In genomic region chr13:62932452-62932851, GRCm38 (mm10) we compare ENCODE assay signal across 27 mouse cellular contexts. TPM values are rescaled to one million over a fixed set of nuclear protein-coding genes. Genes with fewer than 3 reads are reported as not detected.
DNase-seq lines count a peak whose midpoint lies in the region; ATAC-seq and TF ChIP-seq lines count a peak whose summit lies in the region.
"Had no signal": no experiment of that assay in that cellular context is flagged by ENCODE, and none has a peak within 500 bp of the region (broad histone marks: within the 10 kb centered on the region; RNA-seq: fewer than 3 reads in every experiment).

No protein-coding gene starts in this region.

- no peak overlapping the region for H3K9ac ChIP-seq in hindbrain, embryonic 12.5 days
- H3K9ac ChIP-seq in hindbrain, embryonic 14.5 days, result no peak overlapping the region
- H3K9ac ChIP-seq: embryonic facial prominence, embryonic 13.5 days; embryonic facial prominence, embryonic 15.5 days; forebrain, embryonic 12.5 days had no signal

- no peak overlapping the region for H3K4me2 ChIP-seq in hindbrain, embryonic 12.5 days (replicated peaks)
- no peak overlapping the region for H3K4me2 ChIP-seq in hindbrain, embryonic 14.5 days (replicated peaks)
- H3K4me2 ChIP-seq: embryonic facial prominence, embryonic 13.5 days; embryonic facial prominence, embryonic 15.5 days; forebrain, embryonic 12.5 days had no signal

- no peak for TF ChIP-seq POLR2A in brain, embryonic 14.5 days (IDR thresholded peaks at IDR 0.05; ENCODE audit: borderline replicate concordance, extremely low read depth, insufficient read depth, insufficient read length, poor library complexity, severe bottlenecking)

- H3K4me1 ChIP-seq in hindbrain, embryonic 12.5 days, result no peaks in the 10 kb centered on the region
- H3K4me1 ChIP-seq in hindbrain, embryonic 14.5 days (replicated peaks; ENCODE audit: control insufficient read depth, insufficient read depth, low read length), result no peaks in the 10 kb centered on the region
- H3K4me1 ChIP-seq: embryonic facial prominence, embryonic 13.5 days; embryonic facial prominence, embryonic 15.5 days; forebrain, embryonic 12.5 days had no signal

- no peak for TF ChIP-seq CTCF in brain, embryonic 14.5 days (IDR thresholded peaks at IDR 0.05; ENCODE audit: borderline replicate concordance, extremely low read depth, insufficient read depth, insufficient read length)

- WGBS in hindbrain, embryonic 12.5 days, result 55% methylated on average over 4 of the region's 4 CpGs
- WGBS in hindbrain, embryonic 14.5 days, result 50% methylated on average over 4 of the region's 4 CpGs

- no peak for DNase-seq in hindbrain, embryonic 14.5 days (ENCODE audit: low spot score)
- peak; percentile 23 for DNase-seq in MN1 (ENCODE audit: low spot score)
- DNase-seq in brain, embryonic 14.5 days (ENCODE audit: low read depth), result peak; percentile 29
- peak; percentile 43 for DNase-seq in retina, postnatal 1 day
- no peak for DNase-seq in lung, adult 18-20 months
- DNase-seq in urinary bladder, adult 18-20 months (ENCODE audit: low spot score in 2 of 2), result no peak
- DNase-seq: adrenal gland, adult 8-10 months; adrenal gland, postnatal 14 days; adrenal gland, postnatal 36 days; cerebellum, adult 11 months; cerebellum, adult 18-20 months; cerebellum, adult 8-10 months; cerebellum, adult 9-11 months; cerebellum, postnatal 14 days; cerebellum, postnatal 36 days; embryo, embryonic 11 days had no signal

- no peaks in the 10 kb centered on the region for H3K9me3 ChIP-seq in hindbrain, embryonic 12.5 days (replicated peaks)
- no peaks in the 10 kb centered on the region for H3K9me3 ChIP-seq in hindbrain, embryonic 14.5 days (ENCODE audit: control insufficient read depth, low read length)
- H3K9me3 ChIP-seq: embryonic facial prominence, embryonic 13.5 days; embryonic facial prominence, embryonic 15.5 days; forebrain, embryonic 10.5 days; forebrain, embryonic 12.5 days had no signal

- H3K27ac ChIP-seq in hindbrain, embryonic 12.5 days, result no peak overlapping the region
- no peak overlapping the region for H3K27ac ChIP-seq in hindbrain, embryonic 14.5 days
- H3K27ac ChIP-seq: embryonic facial prominence, embryonic 13.5 days; embryonic facial prominence, embryonic 15.5 days; forebrain, embryonic 10.5 days; forebrain, embryonic 12.5 days had no signal

- H3K36me3 ChIP-seq in hindbrain, embryonic 12.5 days, result no peaks in the 10 kb centered on the region
- H3K36me3 ChIP-seq in hindbrain, embryonic 14.5 days (replicated peaks; ENCODE audit: control insufficient read depth, insufficient read depth), result no peaks in the 10 kb centered on the region
- H3K36me3 ChIP-seq: embryonic facial prominence, embryonic 13.5 days; embryonic facial prominence, embryonic 15.5 days; forebrain, embryonic 10.5 days; forebrain, embryonic 12.5 days had no signal

- no peak overlapping the region for H3K4me3 ChIP-seq in hindbrain, embryonic 12.5 days
- no peak overlapping the region for H3K4me3 ChIP-seq in hindbrain, embryonic 14.5 days (replicated peaks; ENCODE audit: low read length)
- H3K4me3 ChIP-seq: embryonic facial prominence, embryonic 13.5 days; embryonic facial prominence, embryonic 15.5 days; erythroblast, embryonic 14.5 days; forebrain, embryonic 10.5 days; forebrain, embryonic 12.5 days had no signal

- peak; percentile 60; the same call in 1 of the 2 replicates for ATAC-seq in hindbrain, embryonic 12.5 days (ENCODE audit: low FRiP score)
- no peak for ATAC-seq in hindbrain, embryonic 14.5 days (ENCODE audit: low FRiP score)
- ATAC-seq: activated CD4-positive, CD25-positive, alpha-beta regulatory T cell, adult 4 months; forebrain, embryonic 14.5 days; forebrain, embryonic 16.5 days; Patski had no signal

- no peaks in the 10 kb centered on the region for H3K27me3 ChIP-seq in hindbrain, embryonic 12.5 days
- H3K27me3 ChIP-seq in hindbrain, embryonic 14.5 days (ENCODE audit: control insufficient read depth, insufficient read depth, low read length), result no peaks in the 10 kb centered on the region
- H3K27me3 ChIP-seq: embryonic facial prominence, embryonic 13.5 days; embryonic facial prominence, embryonic 15.5 days; forebrain, embryonic 12.5 days; Patski had no signal

RNA-seq across cellular contexts. Expression of gene 2010111I01Rik, which starts 32.2 kb away (rescaled TPM):
- 47.6 and 68.4 TPM in 2 replicates for polyA plus RNA-seq in hindbrain, embryonic 12.5 days (2016; fragmentation: Nextera tagmentation; extraction: Ambion mirVana)
- polyA plus RNA-seq in hindbrain, embryonic 14.5 days (2014; fragmentation: Nextera tagmentation; extraction: Ambion mirVana), result 29.6 and 32.6 TPM in 2 replicates
- polyA plus RNA-seq in brain, embryonic 14.5 days (2012; rRNA removed), result 27.2 and 34.0 TPM in 2 replicates

RNA-seq across cellular contexts. Expression of gene Fbp1, which starts 44.4 kb away (rescaled TPM):
- polyA plus RNA-seq in hindbrain, embryonic 12.5 days (2016; fragmentation: Nextera tagmentation; extraction: Ambion mirVana), result 0.19 TPM in 1 of 2 replicates, not detected in the other
- polyA plus RNA-seq in hindbrain, embryonic 14.5 days (2014; fragmentation: Nextera tagmentation; extraction: Ambion mirVana), result 0.60 and 0.76 TPM in 2 replicates
- polyA plus RNA-seq in brain, embryonic 14.5 days (2012; rRNA removed), result 0.08 TPM in 1 of 2 replicates, not detected in the other
- polyA plus RNA-seq: activated CD4-positive, CD25-positive, alpha-beta regulatory T cell, adult 4 months; C2C12; erythroblast, embryonic 14.5 days; forebrain, embryonic 10.5 days; forebrain, embryonic 12.5 days; forebrain, embryonic 14.5 days; forebrain, embryonic 16.5 days; Patski had no signal

Comparison
In these comparisons a context has a peak if more than half of its experiments do, and no peak if none do; other contexts are left out.
1. DNase-seq: peak in MN1 (single experiment), brain, embryonic 14.5 days (single experiment) and retina, postnatal 1 day (single experiment); none in hindbrain, embryonic 14.5 days (single experiment), lung, adult 18-20 months (0 of 2) and urinary bladder, adult 18-20 months (0 of 2).